Mouse (Mus musculus) ES-Bruce4 (cell line): ENCODE measurements around the gene Lrp8.

ENCODE experiments used
- CTCF ChIP-seq: IDR thresholded peaks from one replicate; pipeline ENCODE4 v1.8.1; 2011; ENCODE audit warnings: low read depth, low read length
- EP300 ChIP-seq: IDR thresholded peaks from 2 replicates; pipeline ENCODE4 v1.6.1; 2011; ENCODE audit warnings: low read depth, low read length; ENCODE audit not compliant: insufficient read depth
- POLR2A ChIP-seq: IDR thresholded peaks from one replicate; pipeline ENCODE4 v1.8.1; 2011; ENCODE audit warnings: low read length; ENCODE audit not compliant: insufficient read depth

GRCm38 (mm10) chr4:107802185-107802449 is at the start of gene Lrp8:
- TF ChIP-seq CTCF (no peak), POLR2A (no peak), EP300 (no peak)
